Mouse (Mus musculus) splenic B cell, adult 2 months (primary cell): ENCODE data around the gene Dnajc4.

Experiments used
- DNase-seq: peaks from one replicate; pipeline ENCODE4 v3.0.0-alpha.2; 2011; ENCODE audit warnings: low read depth, low spot score
- H3K27me3 ChIP-seq: 2 replicates; pipeline ENCODE4 v1.6.1; 2012; ENCODE audit warnings: mild to moderate bottlenecking, low read length, moderate library complexity, mixed read lengths; ENCODE audit not compliant: control insufficient read depth, poor library complexity, insufficient read depth, severe bottlenecking
- H3K36me3 ChIP-seq: 2 replicates; pipeline ENCODE4 v1.6.1; 2012; ENCODE audit warnings: mild to moderate bottlenecking, low read length, moderate library complexity, mixed read lengths; ENCODE audit not compliant: control insufficient read depth, poor library complexity, insufficient read depth, severe bottlenecking

The Dnajc4 gene

GRCm38 (mm10) chr19:6951381-6951968 is 40.9 kb downstream of the Dnajc4 start:
- no peaks in the 10 kb centered on the region for H3K27me3 ChIP-seq
- no peaks in the 10 kb centered on the region for H3K36me3 ChIP-seq
- DNase-seq: peak; percentile 62

GRCm38 (mm10) chr19:6950613-6951153 is 41.7 kb downstream of the Dnajc4 start:
- peak; percentile 30 for DNase-seq
- no peaks in the 10 kb centered on the region for H3K36me3 ChIP-seq
- no peaks in the 10 kb centered on the region for H3K27me3 ChIP-seq

DNA sequence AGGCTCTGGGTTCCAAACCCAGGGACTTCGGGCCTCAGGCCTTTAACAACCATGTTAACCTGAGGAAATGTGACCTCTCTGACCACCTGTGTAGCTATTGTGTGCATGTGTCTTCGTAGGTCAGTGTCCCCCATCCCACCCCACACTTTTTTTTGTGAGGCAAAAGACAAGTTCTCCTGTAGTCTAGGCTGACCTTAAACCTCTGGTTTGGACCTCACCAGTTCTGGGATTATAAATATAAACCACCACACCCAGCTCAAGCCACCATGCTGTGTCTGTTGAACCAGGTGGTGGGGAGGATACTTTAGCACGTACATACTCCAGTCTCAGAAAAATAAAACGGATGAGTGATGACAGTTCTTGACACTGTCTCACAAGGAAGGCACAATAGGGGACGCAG is 42.4 kb downstream of the Dnajc4 start:
- H3K27me3 ChIP-seq: no peaks in the 10 kb centered on the region
- no peaks in the 10 kb centered on the region for H3K36me3 ChIP-seq
- DNase-seq: no peak

DNA sequence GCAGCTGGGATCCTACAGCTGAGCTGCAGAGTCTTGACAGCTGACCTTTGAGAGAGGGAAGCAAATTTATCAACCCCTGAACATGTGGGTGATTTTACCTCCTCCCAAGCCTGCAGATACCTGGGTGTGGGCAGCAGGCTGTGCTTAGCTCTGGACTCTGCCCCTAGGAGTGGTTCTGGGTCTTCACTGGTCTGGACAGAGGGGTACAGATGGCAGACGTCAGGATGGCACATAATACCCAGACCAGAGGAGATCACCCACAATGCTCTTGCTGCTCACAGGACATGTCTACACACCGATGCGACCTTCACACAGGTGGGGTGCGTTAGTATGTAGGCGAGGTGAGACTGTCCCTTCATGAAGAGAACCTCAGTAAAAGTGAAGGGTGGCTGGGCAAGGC is 42.8 kb downstream of the Dnajc4 start:
- no peaks in the 10 kb centered on the region for H3K27me3 ChIP-seq
- no peaks in the 10 kb centered on the region for H3K36me3 ChIP-seq
- DNase-seq: no peak

DNA sequence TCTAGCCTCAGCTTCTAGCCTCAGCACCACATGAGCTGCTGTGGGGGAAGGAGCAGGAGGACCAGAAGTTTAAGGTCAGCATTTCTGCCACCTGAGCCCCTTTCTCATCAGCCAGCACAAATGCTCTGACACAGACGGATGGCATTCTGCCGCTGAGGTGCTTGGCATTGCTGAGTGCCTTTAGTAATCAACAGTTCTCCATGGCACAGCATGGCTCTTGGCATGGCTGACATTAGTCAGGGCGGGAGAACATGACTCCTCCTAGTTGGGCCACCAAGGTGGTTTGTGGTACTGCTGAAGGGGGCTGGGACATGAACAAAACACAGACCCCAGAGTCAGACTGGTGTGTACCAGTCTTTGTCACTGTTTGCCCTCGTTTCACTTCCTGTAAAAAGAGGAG is 44.2 kb downstream of the Dnajc4 start:
- DNase-seq: no peak
- H3K27me3 ChIP-seq: no peaks in the 10 kb centered on the region
- no peaks in the 10 kb centered on the region for H3K36me3 ChIP-seq

GRCm38 (mm10) chr19:6947742-6948141 is 44.6 kb downstream of the Dnajc4 start:
- DNase-seq: no peak
- Histone ChIP-seq H3K36me3 (no peaks in the 10 kb centered on the region), H3K27me3 (no peaks in the 10 kb centered on the region)

DNA sequence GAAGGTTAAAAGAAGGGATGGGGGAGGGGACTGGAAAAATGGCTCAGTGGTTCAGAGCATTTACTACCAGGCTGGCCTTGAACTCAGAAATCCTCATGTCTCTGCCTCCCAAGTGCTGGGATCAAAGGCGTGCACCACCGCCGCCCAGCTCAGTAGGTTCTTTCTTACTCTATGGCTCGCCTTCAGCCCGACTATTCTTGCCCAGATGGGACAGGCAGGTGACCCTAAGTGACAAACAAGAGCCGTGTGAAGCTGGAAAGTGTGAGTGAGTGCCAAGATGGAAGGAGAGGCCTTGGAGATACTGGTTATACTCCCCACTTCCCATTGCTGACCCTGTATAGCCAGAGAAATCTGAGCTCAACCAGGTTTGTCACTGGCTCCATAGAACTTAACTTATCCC is 48.7 kb downstream of the Dnajc4 start:
- H3K27me3 ChIP-seq: no peaks in the 10 kb centered on the region
- H3K36me3 ChIP-seq: no peaks in the 10 kb centered on the region
- DNase-seq: no peak

GRCm38 (mm10) chr19:6942764-6943163 is 49.6 kb downstream of the Dnajc4 start:
- no peak for DNase-seq
- Histone ChIP-seq H3K27me3 (no peaks in the 10 kb centered on the region), H3K36me3 (no peaks in the 10 kb centered on the region)

GRCm38 (mm10) chr19:6942249-6942691 is 50.1 kb downstream of the Dnajc4 start, which contains the start of gene Gpr137:
Gene Gpr137 (minus strand): TSS chr19:6942480.
- Histone ChIP-seq H3K36me3 (no peaks in the 10 kb centered on the region), H3K27me3 (no peaks in the 10 kb centered on the region)
- peak; percentile 89 for DNase-seq

GRCm38 (mm10) chr19:6941372-6942248 is 50.8 kb downstream of the Dnajc4 start, which contains the start of gene Bad:
Gene Bad (plus strand): TSS chr19:6941861.
- H3K36me3 ChIP-seq: no peaks in the 10 kb centered on the region
- DNase-seq: peak; percentile 95
- H3K27me3 ChIP-seq: no peaks in the 10 kb centered on the region

GRCm38 (mm10) chr19:6940396-6941351 is 51.7 kb downstream of the Dnajc4 start:
- no peaks in the 10 kb centered on the region for H3K36me3 ChIP-seq
- no peak for DNase-seq
- H3K27me3 ChIP-seq: no peaks in the 10 kb centered on the region

- no peak for DNase-seq
- Histone ChIP-seq H3K36me3 (no peaks in the 10 kb centered on the region), H3K27me3 (no peaks in the 10 kb centered on the region)
These were observed 53.0 kb downstream of the Dnajc4 start for GRCm38 (mm10) chr19:6939106-6940002.
